Mouse (Mus musculus) gastrocnemius, postnatal 36 days (tissue): ENCODE data around the gene Tdrd12. TPM values are rescaled to one million over a fixed set of nuclear protein-coding genes. Genes with fewer than 3 reads are reported as not detected.
"Not testable (repeated sequence)": the region's sequence is repeated elsewhere in the genome, so short reads cannot be mapped to it uniquely, and the experiment has no call there.

Experiments used
- DNase-seq, 2 experiments: peaks; one replicate each; pipeline ENCODE4 v3.0.0; 2022
- intact Hi-C: fragments of 180-260 bp; cut with DNase I; formaldehyde crosslinking; loops from one replicate; pipeline ENCODE4 v1.15.1; 2025
- long read RNA-seq, 2 experiments: library from polyadenylated mRNA; stranded (forward); transcript quantifications; one replicate each; pipeline ENCODE4 v2.0.0; 2021
- total RNA-seq, 2 experiments: library from RNA; stranded (reverse); gene quantifications; 2 replicates each; pipeline ENCODE4 v1.2.3; 2021

Tdrd12 gene
- not detected for total RNA-seq
- long read RNA-seq, experiment 1 = 0 reads
- long read RNA-seq, experiment 2 = 0 reads

GRCm38 (mm10) chr7:35537562-35537961, at the start of gene Tdrd12:
Gene Tdrd12, minus strand, starts transcription at chr7:35537745.
- intact Hi-C loops = no loop called here
- DNase-seq = no peak

- intact Hi-C loops = no loop called here
- DNase-seq = no peak
These were observed 49.4 kb upstream of the Tdrd12 start for GRCm38 (mm10) chr7:35586906-35587445.

GRCm38 (mm10) chr7:35586055-35586905, 48.7 kb upstream of the Tdrd12 start, which contains the start of gene Ankrd27:
Gene Ankrd27, plus strand, starts transcription at chr7:35586244.
- intact Hi-C loops = no loop called here
- DNase-seq = peak; percentile 92 to 93

- intact Hi-C loops = no loop called here
These were observed 47.9 kb upstream of the Tdrd12 start, which contains the start of gene Rgs9bp for GRCm38 (mm10) chr7:35585191-35586054. Gene Rgs9bp, minus strand, starts transcription at chr7:35585582.

GRCm38 (mm10) chr7:35584786-35585190, 47.2 kb upstream of the Tdrd12 start:
- no peak for DNase-seq
- intact Hi-C loops = loop anchor here (5.0 kb wide), 1 partner anchor 53 kb away; no protein-coding TSS in a partner anchor

More at GRCm38 (mm10) chr7:35585191-35586054, 47.9 kb upstream of the Tdrd12 start, which contains the start of gene Rgs9bp:
- peak in 1 of 2 experiments; percentile 27 for DNase-seq

- DNase-seq = no peak
- intact Hi-C loops = loop anchor here (5.0 kb wide), 1 partner anchor 53 kb away; no protein-coding TSS in a partner anchor
These were observed 46.7 kb upstream of the Tdrd12 start for GRCm38 (mm10) chr7:35584068-35584785.

- DNase-seq = no peak
- intact Hi-C loops = loop anchor here (5.0 kb wide), 1 partner anchor 54 kb away; no protein-coding TSS in a partner anchor
These were observed 46.0 kb upstream of the Tdrd12 start for GRCm38 (mm10) chr7:35583476-35584025.

GRCm38 (mm10) chr7:35582719-35583118, 45.2 kb upstream of the Tdrd12 start:
- intact Hi-C loops = loop anchor here (5.0 kb wide), 1 partner anchor 55 kb away; no protein-coding TSS in a partner anchor
- no peak for DNase-seq

GRCm38 (mm10) chr7:35579849-35580248, 42.3 kb upstream of the Tdrd12 start:
- intact Hi-C loops = loop anchor here (5.0 kb wide), 1 partner anchor 57 kb away; no protein-coding TSS in a partner anchor
- no peak for DNase-seq

GRCm38 (mm10) chr7:35570883-35571282, 33.3 kb upstream of the Tdrd12 start:
- DNase-seq, intact Hi-C loops: not testable (repeated sequence)

GRCm38 (mm10) chr7:35569724-35570123, 32.2 kb upstream of the Tdrd12 start:
- DNase-seq, intact Hi-C loops: not testable (repeated sequence)

GRCm38 (mm10) chr7:35565965-35566364, 28.4 kb upstream of the Tdrd12 start:
- DNase-seq, intact Hi-C loops: not testable (repeated sequence)

GRCm38 (mm10) chr7:35564872-35565271, 27.3 kb upstream of the Tdrd12 start:
- DNase-seq, intact Hi-C loops: not testable (repeated sequence)

GRCm38 (mm10) chr7:35564067-35564865, 26.7 kb upstream of the Tdrd12 start:
- intact Hi-C loops = no loop called here
- no peak for DNase-seq

- DNase-seq = no peak
- intact Hi-C loops = no loop called here
These were observed 25.5 kb upstream of the Tdrd12 start for GRCm38 (mm10) chr7:35563071-35563470.

- intact Hi-C loops = no loop called here
- no peak for DNase-seq
These were observed 22.3 kb upstream of the Tdrd12 start for GRCm38 (mm10) chr7:35559838-35560237.

- intact Hi-C loops = no loop called here
- no peak for DNase-seq
These were observed 21.1 kb upstream of the Tdrd12 start for GRCm38 (mm10) chr7:35558681-35559080.

GRCm38 (mm10) chr7:35557577-35557976, 20.0 kb upstream of the Tdrd12 start:
- DNase-seq = no peak
- intact Hi-C loops = no loop called here
